Mouse (Mus musculus) embryo, embryonic 9.5 days (tissue): Measurements from ENCODE around the gene Dpf1.

Experiments used
- DNase-seq: peaks from one replicate; pipeline ENCODE4 v3.0.0-alpha.2; 2017; ENCODE audit errors: extremely low spot score

Dpf1 gene

DNA sequence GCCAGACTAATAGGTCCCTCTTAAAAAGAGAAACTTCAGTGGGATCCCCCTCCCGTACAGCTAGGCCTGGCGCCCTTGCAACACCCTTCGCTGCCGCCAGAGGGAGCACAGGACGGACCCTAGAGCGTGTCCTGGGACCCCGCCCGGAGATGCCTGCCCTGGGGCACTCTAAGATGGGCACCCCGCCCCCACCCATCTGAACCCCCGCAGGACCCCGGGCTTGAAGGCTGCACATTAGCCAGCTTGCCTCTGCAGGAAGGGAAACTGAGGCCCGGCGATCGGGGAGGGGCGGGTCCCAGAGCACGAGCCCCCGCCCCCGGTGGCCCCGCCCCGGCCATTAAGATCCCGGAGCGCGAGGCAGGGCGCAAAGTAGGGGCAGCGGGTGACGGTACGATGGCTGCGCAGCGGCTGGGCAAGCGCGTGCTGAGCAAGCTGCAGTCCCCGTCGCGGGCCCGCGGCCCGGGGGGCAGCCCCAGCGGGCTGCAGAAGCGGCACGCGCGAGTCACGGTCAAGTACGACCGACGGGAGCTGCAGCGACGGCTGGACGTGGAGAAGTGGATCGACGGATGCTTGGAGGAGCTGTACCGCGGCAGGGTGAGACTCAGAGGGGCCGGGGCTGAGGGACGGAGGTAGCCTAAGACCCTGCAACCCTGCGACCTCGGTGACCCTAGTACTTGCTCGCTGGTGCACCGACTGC lies 14.7 kb upstream of the Dpf1 start, which contains the start of gene Ppp1r14a:
Ppp1r14a (plus strand) TSS at position 367 of the 697 bp plus-strand sequence.
- peak; percentile 90 for DNase-seq

DNA sequence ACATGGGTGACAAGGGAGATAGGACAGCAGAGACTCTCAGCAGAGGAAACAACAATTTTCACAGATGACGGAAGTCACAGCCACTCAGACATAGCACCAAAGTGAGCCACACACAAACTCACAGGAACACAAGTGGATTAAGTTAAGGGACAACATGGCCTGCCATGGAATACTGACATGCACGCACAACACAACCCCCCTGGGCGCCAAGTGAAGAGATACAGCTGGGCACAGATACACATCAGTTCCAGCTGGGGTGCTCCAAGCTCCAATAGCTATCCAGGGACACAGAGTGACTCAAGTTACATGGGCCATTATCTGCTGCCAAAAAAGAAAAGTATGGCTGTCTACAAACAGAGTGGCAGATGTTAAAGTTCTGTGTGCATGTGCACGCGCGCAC lies 13.9 kb upstream of the Dpf1 start:
- no peak for DNase-seq

DNA sequence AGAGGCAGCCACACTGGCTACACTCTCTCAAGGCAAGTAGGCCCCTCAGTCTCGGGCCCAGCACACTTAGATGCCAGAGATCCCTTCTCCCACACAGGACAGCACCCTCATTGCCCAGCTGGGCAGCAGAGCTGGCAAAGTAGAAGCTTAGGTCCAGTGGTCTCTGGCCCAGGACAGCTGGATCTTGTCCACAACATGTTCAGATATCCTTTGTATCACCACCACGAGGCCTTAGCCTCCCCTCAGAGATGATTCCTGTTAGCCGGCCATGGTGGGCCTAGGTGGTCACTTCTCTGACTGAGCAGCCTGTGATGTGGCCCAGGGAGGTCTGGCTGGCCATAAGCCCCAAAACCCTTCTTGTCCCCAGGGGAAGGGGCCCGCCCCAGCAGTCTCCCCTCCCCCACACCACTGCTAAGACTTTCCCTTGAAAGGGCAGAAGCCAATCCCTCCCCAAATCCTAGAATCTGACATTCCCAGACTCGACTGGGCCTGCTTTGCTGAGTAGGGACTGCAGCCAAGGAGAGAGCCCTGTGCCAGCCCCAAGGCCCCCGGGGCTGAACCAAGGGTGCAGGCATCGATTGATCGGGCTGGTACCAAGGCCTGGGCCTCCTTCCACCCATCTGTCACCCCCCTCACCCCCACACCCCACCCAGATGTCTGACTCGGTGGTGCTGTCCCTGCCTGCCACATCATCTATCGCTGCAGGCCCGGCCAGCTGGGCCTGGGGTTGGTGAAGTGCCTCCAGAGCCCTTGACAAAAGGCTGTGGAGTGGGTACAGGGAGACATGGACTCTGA lies 12.9 kb upstream of the Dpf1 start:
- no peak for DNase-seq

GRCm38 (mm10) chr7:29291616-29292457 lies 11.9 kb upstream of the Dpf1 start:
- peak; percentile 78 for DNase-seq

GRCm38 (mm10) chr7:29292458-29293098 lies 11.2 kb upstream of the Dpf1 start:
- DNase-seq = no peak

GRCm38 (mm10) chr7:29293131-29294065 lies 10.4 kb upstream of the Dpf1 start:
- peak; percentile 59 for DNase-seq

GRCm38 (mm10) chr7:29294111-29294761 lies 9.5 kb upstream of the Dpf1 start:
- no peak for DNase-seq

- DNase-seq = no peak
Measured at GRCm38 (mm10) chr7:29295861-29296647, 7.7 kb upstream of the Dpf1 start.

GRCm38 (mm10) chr7:29296998-29297397 lies 6.8 kb upstream of the Dpf1 start:
- peak; percentile 80 for DNase-seq

- peak; percentile 84 for DNase-seq
Measured at GRCm38 (mm10) chr7:29301127-29301566, 2.6 kb upstream of the Dpf1 start.

GRCm38 (mm10) chr7:29302641-29303040 lies 1.1 kb upstream of the Dpf1 start:
- DNase-seq = no peak

- peak; percentile 56 for DNase-seq
Measured at GRCm38 (mm10) chr7:29304463-29305262, 912 bp downstream of the Dpf1 start.

GRCm38 (mm10) chr7:29305263-29305988 lies 1.7 kb downstream of the Dpf1 start:
- no peak for DNase-seq

GRCm38 (mm10) chr7:29306108-29306507 lies 2.4 kb downstream of the Dpf1 start:
- DNase-seq = no peak

DNA sequence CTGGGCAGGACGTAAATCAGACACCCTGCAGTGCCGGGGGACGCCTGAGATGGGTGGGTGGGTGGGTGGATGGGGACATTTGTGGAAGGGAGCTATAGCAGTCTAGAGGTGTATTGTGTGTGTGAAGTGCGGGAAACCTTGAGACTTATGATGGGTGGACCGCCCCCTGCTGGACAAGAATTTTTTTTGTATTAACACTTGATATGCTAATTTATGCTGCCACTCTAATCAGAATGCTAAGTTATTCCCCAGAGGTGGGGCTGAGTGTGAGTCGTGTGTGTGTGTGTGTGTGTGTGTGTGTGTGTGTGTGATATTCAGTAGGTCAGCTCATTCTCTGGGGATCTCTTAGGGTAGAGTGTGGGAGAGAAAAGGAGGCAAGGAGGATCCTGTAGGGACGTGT lies 2.9 kb downstream of the Dpf1 start:
- DNase-seq = peak; percentile 54

DNA sequence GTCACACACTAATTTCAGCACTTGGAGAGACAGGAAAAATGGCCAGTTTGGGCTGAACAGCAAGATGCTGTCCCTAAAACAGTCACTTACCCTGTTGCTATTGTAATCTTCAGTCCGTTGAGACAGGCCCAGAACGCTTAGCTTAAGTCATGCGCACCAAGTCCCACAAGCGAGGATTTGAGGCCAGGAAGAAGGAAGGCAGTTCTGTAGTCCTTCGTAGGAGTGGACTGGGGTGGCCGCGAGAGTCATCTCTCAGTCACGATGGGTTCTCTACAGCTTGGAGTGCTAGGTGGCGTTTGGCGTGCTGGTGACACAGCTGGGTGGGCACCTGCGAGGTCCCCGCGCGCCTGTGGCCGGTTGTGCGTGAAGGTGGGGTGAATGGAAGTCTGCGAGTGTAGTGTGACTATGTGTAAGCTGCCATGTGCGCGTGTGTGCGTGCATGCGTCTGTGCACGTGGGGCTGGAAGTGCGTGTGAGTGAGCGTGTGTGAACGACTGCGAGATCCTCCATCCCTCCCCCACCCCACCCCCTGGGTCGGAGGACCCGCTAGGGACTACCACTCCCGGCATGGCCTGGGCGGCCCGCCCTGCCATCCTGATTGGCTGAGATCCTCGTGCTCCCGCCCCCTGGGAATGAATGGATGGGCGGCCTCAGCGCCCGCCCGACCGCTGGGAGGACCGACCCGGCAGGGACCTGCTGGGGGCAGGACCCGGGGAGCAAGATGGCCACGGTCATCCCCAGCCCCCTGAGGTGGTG lies 3.8 kb downstream of the Dpf1 start:
- peak; percentile 91 for DNase-seq

DNA sequence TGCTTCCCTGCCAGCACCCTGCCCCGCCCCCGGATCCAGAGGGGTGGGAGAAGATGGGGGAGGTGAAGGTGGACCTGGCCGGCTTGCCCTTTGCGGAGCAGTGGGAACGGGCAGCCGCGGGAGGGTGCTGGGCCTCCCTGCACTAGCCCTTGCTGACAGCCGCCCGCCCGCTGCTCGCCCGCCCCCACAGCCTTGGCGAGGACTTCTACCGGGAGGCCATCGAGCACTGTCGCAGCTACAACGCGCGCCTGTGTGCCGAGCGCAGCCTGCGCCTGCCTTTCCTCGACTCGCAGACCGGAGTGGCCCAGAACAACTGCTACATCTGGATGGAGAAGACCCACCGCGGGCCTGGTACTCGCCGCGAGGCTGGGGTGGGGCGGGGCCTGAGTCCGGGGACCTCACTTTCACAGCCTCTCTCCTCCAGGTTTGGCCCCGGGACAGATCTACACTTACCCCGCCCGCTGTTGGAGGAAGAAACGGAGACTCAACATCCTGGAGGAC lies 5.5 kb downstream of the Dpf1 start:
- peak; percentile 57 for DNase-seq
